Mouse (Mus musculus) v-Abl transformed pro-B cells (cell line): ENCODE results near the gene Pik3cd.

Source experiments
- in situ Hi-C, 2 experiments: fragments of 400-800 bp; cut with MboI; formaldehyde crosslinking; loops; one replicate each; pipeline ENCODE4 v1.15.1; 2025; ENCODE audit not compliant: unreplicated experiment in 2 of 2

The Pik3cd gene

GRCm38 (mm10) chr4:149619988-149620387 is 82.4 kb downstream of the Pik3cd start:
- in situ Hi-C loops, result loop anchor here (5.0 to 25.0 kb wide), 3 partner anchors 342 to 492 kb away; partner anchors contain the start of gene Slc2a5 (in 1 of the 2)

- in situ Hi-C loops, result loop anchor here (10.0 to 25.0 kb wide), 2 partner anchors 488 to 495 kb away; partner anchors contain the start of gene Slc2a5 (in 1 of the 2)
Observed at GRCm38 (mm10) chr4:149616999-149617398, 85.4 kb downstream of the Pik3cd start.

- in situ Hi-C loops, result loop anchor here (5.0 to 25.0 kb wide), 4 partner anchors 68 to 497 kb away; partner anchors contain the start of gene Slc2a5 (in 1 of the 2)
Observed at GRCm38 (mm10) chr4:149614869-149615268, 87.5 kb downstream of the Pik3cd start.

- in situ Hi-C loops, result loop anchor here (5.0 to 25.0 kb wide), 4 partner anchors 66 to 499 kb away; partner anchors contain the start of gene Slc2a5 (in 1 of the 2)
Observed at GRCm38 (mm10) chr4:149613497-149613896, 88.9 kb downstream of the Pik3cd start.

GRCm38 (mm10) chr4:149611376-149612044 is 90.9 kb downstream of the Pik3cd start:
- in situ Hi-C loops, result loop anchor here (5.0 to 25.0 kb wide), 4 partner anchors 64 to 501 kb away; partner anchors contain the start of gene Slc2a5 (in 1 of the 2)

- in situ Hi-C loops, result loop anchor here (5.0 to 25.0 kb wide), 5 partner anchors 62 to 503 kb away; partner anchors contain the start of gene Slc2a5 (in 1 of the 2)
Observed at GRCm38 (mm10) chr4:149609256-149610025, 92.9 kb downstream of the Pik3cd start.

GRCm38 (mm10) chr4:149608309-149608638 is 94.1 kb downstream of the Pik3cd start:
- in situ Hi-C loops, result loop anchor here in 1 of 2 experiments (5.0 to 25.0 kb wide), 3 partner anchors 61 to 504 kb away; partner anchors contain the start of gene Slc2a5

GRCm38 (mm10) chr4:149607591-149608308 is 94.6 kb downstream of the Pik3cd start:
- in situ Hi-C loops, result loop anchor here in 1 of 2 experiments (5.0 to 25.0 kb wide), 3 partner anchors 60 to 505 kb away; partner anchors contain the start of gene Slc2a5

- in situ Hi-C loops, result loop anchor here in 1 of 2 experiments (5.0 to 25.0 kb wide), 3 partner anchors 60 to 505 kb away; partner anchors contain the start of gene Slc2a5
Observed at GRCm38 (mm10) chr4:149606766-149607358, 95.5 kb downstream of the Pik3cd start.

- in situ Hi-C loops, result loop anchor here in 1 of 2 experiments (5.0 to 25.0 kb wide), 3 partner anchors 59 to 506 kb away; partner anchors contain the start of gene Slc2a5
Observed at GRCm38 (mm10) chr4:149606056-149606455, 96.3 kb downstream of the Pik3cd start.

GRCm38 (mm10) chr4:149604518-149604917 is 97.9 kb downstream of the Pik3cd start:
- in situ Hi-C loops, result loop anchor here in 1 of 2 experiments (10.0 to 25.0 kb wide), 2 partner anchors 460 to 508 kb away; partner anchors contain the start of gene Slc2a5

GRCm38 (mm10) chr4:149603860-149604259 is 98.5 kb downstream of the Pik3cd start:
- in situ Hi-C loops, result loop anchor here in 1 of 2 experiments (10.0 to 25.0 kb wide), 2 partner anchors 459 to 508 kb away; partner anchors contain the start of gene Slc2a5

GRCm38 (mm10) chr4:149602236-149602635 is 100.1 kb downstream of the Pik3cd start:
- in situ Hi-C loops, result loop anchor here in 1 of 2 experiments (10.0 to 25.0 kb wide), 2 partner anchors 457 to 510 kb away; partner anchors contain the start of gene Slc2a5

GRCm38 (mm10) chr4:149601484-149601883 is 100.9 kb downstream of the Pik3cd start:
- in situ Hi-C loops, result loop anchor here in 1 of 2 experiments (10.0 to 25.0 kb wide), 2 partner anchors 457 to 511 kb away; partner anchors contain the start of gene Slc2a5

- in situ Hi-C loops, result loop anchor here in 1 of 2 experiments (10.0 to 25.0 kb wide), 2 partner anchors 455 to 512 kb away; partner anchors contain the start of gene Slc2a5
Observed at GRCm38 (mm10) chr4:149600130-149600529, 102.2 kb downstream of the Pik3cd start.

GRCm38 (mm10) chr4:149599549-149599948 is 102.8 kb downstream of the Pik3cd start:
- in situ Hi-C loops, result no loop called here
